Mouse (Mus musculus): ENCODE measurements around the gene Gm42669. TPM values are rescaled to one million over a fixed set of nuclear protein-coding genes. Genes with fewer than 3 reads are reported as not detected.

Gm42669 gene
- total RNA-seq, 1 experiment from 2014 or later: 0.50 TPM

DNA sequence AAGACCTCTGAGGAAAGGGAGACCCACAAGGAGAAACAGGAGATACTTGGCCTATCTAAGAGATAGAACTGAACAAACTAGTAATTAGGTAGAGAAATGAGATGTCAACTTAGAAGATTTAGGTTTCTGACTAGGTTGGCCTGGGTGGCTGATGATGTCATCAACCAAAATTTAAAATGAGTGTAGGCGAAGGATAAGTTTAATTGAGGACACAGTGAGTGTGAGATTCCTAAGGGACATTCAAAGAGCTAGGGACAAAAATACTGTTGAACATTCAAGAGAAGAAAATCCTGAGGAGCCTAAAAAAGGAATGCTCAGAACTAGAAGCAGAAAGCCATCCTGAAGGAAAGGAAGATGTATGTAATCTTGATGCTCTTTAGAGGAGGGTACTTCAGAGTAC, 8.7 kb downstream of the Gm42669 start:
- no peak for ATAC-seq (replicated peaks; ENCODE audit: low read depth, poor library complexity, severe bottlenecking)

DNA sequence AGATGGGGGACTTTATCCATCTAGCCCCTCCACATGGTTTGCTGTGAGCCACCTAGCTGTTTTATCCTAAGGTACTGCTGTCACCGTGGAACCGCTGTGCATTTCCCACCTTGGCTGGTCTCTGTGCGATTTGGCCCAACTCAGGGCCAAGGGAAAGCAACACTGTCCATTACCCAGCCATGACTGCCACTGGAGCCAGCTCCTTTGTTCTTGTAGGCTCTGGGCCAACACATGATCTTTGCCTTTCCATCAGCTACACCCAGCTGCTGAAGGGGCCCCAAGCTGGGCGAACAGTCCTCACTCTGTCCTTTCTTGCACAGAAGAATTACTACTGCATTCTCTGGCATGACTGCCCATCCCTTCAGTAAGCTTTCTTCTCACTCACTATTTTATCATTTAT, 11.2 kb downstream of the Gm42669 start:
- ATAC-seq (replicated peaks; ENCODE audit: low read depth, poor library complexity, severe bottlenecking): no peak

DNA sequence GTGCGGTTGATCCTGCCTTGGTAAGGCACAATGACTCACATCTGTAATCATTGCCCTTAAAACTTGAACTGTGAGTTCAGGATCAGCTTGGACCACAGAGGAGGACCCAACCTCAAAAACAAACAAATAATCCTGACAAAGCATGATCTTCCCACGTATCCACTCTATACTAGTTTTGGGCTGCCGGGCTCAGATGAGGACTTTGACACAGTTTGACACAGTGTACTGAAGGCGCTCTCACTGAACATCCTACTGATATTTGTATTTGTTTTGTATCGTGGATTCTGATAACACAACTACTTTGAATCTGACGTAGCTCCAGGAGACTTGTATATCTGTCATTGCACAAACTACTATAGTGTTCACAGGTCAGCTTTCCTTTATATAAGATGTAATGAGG, 14.0 kb downstream of the Gm42669 start:
- ATAC-seq (replicated peaks; ENCODE audit: low read depth, poor library complexity, severe bottlenecking): no peak

DNA sequence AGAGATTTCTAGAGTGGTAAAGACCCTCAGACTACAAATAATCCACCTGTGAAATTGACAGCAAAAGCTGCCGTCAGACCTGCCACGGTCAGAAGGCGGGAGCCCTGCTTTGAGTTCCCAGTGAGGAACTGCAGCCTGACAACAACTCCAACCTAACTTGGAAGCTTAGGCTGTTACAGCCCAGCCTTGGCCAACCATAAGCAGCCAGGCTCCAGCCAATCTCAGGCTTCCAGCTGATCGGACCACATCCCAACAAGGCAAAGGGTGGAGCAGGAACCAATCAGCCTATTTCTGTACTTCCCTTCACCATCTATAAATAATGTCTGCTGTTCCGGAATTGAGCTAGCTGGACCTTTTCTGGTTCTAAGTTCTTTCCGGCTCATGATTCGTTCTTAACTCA, 14.5 kb downstream of the Gm42669 start:
- ATAC-seq (replicated peaks; ENCODE audit: low read depth, poor library complexity, severe bottlenecking): peak; percentile 82

DNA sequence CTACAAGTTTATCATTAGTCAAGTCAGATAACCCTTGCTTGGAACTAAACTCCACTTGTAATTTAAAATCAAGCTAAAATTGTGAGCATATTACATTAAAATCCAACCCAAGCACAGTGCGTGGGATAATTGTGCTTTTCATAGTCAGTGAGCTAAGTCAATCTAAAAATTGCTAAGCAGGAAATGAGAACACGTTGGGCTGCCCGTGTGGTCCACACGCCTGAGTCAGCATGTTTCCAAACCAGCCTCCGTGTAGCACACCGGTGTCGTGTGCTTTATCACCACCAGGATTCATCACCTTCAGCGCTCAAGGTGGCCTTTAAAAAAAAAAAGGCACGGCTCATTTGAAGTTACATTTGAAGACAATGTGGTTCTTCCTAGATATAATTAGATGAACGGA, 16.9 kb downstream of the Gm42669 start:
- peak; percentile 70 for ATAC-seq (replicated peaks; ENCODE audit: low read depth, poor library complexity, severe bottlenecking)

DNA sequence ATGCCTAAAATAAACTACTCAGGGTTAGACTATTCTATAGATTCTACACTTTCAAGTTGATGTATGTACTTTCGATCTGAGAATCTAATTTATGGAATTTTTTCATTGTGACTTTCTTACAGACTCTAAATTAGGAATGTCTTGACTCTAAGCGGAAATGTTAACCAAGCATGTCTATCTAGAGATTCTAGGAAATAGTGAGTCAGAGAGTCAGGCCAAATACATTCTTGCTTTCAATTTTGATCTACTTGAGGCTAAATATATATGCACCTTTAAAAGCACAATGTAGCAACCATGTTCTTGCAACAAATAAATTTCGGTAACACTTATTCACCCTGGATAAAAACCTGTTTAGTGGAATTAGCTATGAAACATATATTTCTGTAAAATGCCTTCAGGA, 21.4 kb downstream of the Gm42669 start:
- ATAC-seq (replicated peaks; ENCODE audit: low read depth, poor library complexity, severe bottlenecking): no peak

DNA sequence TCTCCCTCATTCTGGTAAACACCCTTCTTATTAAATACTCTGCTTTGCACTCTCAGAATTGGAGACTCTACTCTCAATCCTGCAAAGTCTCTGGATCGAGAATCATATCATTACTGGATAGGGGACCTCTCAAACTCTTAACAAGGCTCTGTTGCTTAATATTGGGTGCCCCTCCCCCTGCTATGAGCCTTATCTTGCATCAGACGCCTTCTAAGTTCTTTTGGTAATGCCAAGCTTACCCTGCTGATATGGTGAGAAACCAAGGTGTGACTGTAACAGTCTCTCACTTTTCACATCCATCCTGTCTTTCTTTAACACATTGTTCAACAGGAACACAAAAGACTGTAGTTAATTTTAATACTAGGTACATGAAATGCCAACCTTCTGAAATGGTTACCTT, 26.2 kb downstream of the Gm42669 start:
- ATAC-seq (replicated peaks; ENCODE audit: low read depth, poor library complexity, severe bottlenecking): no peak

DNA sequence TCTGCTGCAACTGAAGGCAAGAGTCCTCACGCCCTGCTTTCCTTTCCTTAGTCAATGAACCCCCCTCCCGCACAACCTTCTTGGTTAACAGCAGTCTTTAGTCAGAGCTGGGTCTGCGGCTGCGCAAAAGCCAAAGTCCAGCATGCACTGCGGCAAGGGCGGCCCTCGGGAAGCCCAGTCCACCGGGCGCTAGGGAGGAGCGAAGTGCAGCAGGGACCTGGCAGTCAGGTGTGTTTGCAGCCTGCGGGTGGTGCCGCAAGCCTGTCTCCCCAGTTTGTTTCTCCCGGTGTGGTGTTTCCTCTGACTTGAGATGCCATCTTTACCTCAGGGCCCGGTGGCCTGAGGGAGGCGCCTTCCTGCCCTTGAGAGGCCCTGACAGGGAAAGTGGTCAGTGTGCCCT, 27.2 kb downstream of the Gm42669 start, which contains the start of gene 1700028K03Rik:
Gene 1700028K03Rik, plus strand, starts transcription at position 129 of the 400 bp plus-strand sequence.
- no peak for ATAC-seq (replicated peaks; ENCODE audit: low read depth, poor library complexity, severe bottlenecking)

DNA sequence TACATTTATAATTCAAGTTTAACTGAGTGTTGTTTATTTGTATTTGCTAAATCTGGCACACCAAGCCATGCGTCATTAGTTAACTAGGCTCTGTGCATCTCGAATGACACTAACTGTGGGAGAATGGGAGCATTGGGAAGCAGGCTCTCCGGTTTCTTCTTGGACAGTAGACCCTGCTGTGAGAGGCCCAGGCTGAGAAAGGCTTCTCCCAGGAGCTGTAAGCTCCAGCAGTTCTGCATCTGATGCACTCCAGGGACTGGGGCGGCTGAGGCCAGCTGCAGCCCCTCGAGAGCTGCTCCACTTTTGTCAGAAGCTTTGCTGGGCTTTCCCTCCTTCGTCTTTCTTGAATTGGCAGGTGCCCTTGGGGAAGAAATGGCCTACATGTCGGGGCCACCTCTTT, 34.3 kb downstream of the Gm42669 start:
- no peak for ATAC-seq (replicated peaks; ENCODE audit: low read depth, poor library complexity, severe bottlenecking)

DNA sequence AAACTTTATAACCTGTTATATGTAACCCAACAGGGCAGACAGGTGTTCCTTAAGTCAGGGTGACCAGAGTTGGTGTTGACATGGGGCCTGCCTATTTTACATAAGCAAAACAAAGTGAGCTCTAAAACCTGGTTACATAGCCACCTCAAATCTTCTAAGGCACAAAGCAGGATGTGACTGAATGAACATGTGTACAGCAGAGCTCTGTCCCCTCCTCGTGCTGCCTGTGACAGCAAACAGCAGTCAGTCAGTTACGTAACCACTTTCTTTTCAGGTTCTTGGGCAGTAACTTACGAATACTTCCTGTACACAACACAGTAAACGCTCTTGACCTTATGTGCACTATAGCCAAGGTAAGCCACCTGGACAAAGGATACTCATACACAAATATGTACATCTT, 38.5 kb downstream of the Gm42669 start:
- ATAC-seq (replicated peaks; ENCODE audit: low read depth, poor library complexity, severe bottlenecking): 0 out of 2 replicates have a peak, but pooled peaks have one; percentile 54

DNA sequence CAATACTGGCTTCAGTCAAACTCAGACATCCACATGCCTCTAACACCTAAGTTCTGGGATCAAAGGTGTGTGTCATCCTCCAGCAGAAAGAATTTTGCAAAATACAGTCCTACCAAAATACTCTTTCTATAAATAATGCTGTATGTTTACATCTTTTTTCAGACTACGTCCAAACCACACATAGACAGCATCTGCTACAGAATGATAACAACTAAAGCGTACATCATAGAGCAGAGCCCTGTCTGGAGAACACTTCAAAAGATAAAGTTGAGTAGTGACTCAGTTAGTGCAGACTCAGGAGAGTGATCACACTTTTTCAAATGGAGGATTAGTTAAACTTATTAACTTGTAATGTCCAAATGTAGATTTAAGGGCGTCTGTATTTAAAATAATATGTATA, 40.5 kb downstream of the Gm42669 start:
- ATAC-seq (replicated peaks; ENCODE audit: low read depth, poor library complexity, severe bottlenecking): no peak

DNA sequence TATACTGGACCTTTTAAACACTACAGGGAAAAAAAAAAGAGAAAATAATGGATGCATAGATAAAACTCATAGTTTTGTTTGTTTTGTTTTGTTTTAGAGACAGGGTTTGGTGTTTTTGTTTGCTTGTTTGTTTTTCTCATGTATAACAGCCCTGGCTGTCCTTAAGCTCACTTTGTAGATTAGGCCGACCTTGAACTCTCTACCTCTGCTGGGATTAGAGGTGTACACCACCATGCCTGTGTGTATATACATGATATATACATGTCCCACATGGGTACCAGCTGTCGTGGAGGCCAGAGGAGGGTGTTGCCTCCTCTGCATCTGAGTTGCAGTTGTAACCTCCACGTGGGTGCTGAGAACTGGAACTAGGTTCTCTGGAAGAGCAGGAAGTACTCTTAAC, 41.0 kb downstream of the Gm42669 start:
- ATAC-seq (replicated peaks; ENCODE audit: low read depth, poor library complexity, severe bottlenecking): no peak

DNA sequence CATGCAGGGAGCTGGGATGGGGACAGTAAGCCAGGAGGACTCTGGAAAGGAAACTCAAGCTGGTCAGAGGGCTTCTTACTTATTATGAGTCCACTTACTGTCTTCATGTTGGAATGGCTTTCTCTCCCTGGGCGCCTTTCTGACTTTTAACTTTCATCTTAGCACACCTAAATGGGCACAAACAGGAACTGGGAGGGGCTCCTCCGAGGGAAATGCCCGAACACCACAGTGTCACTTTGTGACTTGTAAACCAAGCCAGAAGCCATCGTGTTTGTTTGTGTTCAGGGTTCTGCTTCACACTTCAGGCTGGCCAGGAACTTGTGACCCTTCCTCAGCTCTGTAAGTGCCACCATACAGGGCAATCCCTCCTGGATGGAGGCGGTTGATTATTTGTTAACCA, 46.9 kb downstream of the Gm42669 start:
- no peak for ATAC-seq (replicated peaks; ENCODE audit: low read depth, poor library complexity, severe bottlenecking)

DNA sequence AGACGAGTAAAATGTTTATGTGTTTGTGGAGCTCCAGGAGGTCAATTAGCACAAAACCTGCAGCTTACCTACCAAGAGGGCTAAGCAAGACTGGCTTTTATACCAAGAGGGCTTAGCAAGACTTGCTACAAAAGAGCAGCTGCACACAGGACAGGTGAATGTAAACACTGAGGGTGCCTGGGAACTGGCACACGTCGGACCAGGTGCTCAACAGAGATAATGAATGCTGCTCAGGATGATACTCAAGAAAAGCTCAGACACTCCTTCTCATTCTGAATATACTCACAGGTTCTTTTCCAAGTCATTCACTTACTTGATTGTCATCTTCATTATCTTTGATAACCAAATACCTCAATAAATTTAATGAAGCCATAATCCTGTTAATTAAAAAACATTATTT, 49.5 kb downstream of the Gm42669 start:
- no peak for ATAC-seq (replicated peaks; ENCODE audit: low read depth, poor library complexity, severe bottlenecking)

DNA sequence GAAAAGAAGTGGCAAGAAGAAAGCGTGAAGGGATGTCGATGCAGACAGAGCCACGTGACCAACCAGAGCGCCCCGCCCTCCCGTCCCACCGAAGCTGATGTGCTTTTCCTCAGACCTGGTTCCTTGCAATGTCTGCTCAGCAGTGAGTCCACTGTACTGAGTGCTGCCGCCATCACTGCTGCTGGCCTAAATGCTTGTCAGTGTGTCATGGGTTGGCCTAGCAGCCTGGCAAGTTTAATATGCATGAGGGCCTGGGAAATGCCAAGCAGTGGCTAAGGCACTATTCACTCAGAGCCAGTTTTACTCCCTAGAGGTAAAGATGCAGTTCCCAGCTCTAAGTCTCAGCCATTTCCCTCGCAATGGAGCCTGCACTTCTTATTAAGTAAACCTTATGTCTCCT, 61.7 kb downstream of the Gm42669 start:
- no peak for ATAC-seq (replicated peaks; ENCODE audit: low read depth, poor library complexity, severe bottlenecking)

DNA sequence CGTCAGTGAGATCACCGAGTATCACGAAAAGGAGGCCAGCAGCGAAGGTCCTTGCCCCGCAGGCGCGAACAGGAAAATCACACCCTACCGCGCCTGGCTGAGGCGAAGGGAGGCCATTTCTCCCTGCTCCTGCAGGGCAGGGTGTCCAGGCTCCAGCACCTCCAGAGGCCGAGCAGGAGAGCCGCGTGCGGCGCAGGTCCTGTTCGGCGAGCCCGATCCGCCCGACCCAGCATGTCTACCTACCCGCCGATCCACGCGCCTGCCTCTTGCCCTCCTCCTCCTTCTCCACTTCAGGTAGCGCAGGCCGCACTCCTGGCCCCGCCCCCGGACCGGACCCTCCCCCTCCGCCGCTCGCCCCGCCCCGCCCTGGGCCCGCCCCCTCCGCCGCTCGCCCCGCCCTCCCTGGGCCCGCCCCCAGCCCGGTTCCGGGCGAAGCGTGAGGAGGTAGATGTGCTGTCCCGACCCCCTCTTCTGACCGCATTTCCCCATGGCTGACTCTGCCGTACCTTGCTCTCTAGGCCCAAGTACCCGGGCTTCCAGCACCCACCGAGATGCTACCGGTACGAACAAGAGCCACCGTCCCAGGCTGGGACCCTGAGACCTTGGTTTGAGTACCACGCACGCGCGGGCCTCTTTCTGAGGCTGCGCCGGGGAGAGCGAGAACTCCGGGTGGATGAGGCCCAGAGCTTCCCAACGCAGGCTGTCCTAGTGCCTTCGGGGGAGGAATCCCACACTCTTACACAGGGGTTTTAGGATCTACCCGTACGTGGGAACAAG, 90.1 kb downstream of the Gm42669 start, which contains the start of the genes Rpap2 and Glmn:
Gene Rpap2, plus strand, starts transcription at position 73 of the 777 bp plus-strand sequence.
Gene Glmn, minus strand, starts transcription at position 588 of the 777 bp plus-strand sequence.
- peak; percentile 87 for ATAC-seq (replicated peaks; ENCODE audit: low read depth, poor library complexity, severe bottlenecking)

DNA sequence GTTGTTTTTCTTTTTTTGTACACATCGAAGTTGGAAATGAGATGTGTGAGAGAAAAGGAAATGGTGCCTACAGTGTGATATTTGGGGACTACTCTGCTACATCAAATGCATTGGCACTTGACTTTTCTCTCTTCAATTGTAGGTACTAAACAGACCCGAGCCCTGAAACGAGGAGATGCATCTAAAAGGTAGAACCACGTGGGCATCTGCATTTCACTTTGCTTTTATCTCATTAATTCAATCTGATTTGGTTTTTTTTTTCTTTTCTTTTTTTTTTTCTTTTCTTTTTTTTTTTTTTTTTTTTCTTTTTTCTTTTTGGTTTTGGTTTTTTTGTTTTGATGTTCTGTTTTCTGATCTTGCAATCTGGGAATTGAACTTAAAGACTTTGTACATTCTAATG, 91.0 kb downstream of the Gm42669 start:
- no peak for ATAC-seq (replicated peaks; ENCODE audit: low read depth, poor library complexity, severe bottlenecking)

DNA sequence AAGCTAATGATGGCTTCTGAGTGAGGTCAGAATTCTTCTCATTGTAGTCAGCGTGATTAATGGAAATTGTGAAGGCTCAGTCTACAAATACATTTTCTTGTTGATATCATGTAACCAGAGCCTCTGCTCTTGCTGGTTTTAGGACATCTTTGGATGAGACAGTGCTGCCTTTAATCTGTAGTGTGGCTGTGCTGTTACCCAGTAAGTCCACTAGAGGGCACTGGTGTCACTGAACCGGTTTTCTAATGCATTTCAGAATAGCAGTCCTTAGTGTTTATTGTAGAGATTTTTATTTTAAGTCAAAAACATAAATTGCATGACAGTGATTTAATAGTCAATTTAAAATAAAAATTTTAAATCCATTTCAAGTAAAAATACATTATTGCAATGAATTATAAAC, 103.8 kb downstream of the Gm42669 start:
- ATAC-seq (replicated peaks; ENCODE audit: low read depth, poor library complexity, severe bottlenecking): peak; percentile 93

DNA sequence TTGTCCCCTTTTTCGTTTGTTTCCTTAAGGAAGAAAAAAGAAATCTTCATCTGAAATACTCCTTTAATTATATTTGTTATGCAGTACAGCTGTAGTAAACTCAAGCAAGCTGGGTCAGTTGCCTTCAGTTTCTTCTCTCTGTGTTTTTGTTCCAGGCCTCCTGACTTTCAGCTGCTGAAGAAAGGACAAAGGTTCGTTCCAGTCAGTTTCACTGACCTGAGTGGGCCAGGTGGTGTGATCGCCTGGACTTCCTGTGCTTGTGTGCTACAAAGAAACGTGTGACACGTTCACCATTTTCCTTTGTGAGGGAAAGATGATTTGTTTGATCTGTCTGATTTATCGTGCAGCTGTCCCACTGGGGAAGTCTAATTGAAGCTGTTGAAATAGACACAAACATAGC, 110.6 kb downstream of the Gm42669 start:
- ATAC-seq (replicated peaks; ENCODE audit: low read depth, poor library complexity, severe bottlenecking): no peak

DNA sequence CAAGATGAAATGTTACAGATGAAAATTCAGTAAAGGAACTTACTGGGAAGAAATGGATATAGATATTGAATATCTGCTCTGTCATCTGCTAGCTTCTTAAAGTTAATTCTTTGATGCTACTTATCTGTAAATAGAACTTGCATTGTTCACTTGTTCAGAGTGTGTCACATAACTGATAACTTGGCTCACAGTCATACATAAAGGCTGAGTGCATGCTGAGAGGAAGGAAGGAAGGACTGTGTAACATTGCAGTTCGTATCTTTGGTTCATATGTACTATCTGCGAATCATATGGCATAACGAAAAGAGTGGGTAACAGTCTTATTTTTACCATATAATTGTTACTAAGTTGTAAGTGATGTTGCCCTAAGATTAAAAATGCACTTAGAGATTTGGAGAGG, 113.9 kb downstream of the Gm42669 start:
- ATAC-seq (replicated peaks; ENCODE audit: low read depth, poor library complexity, severe bottlenecking): no peak

Data from common myeloid progenitor, adult 5-6 weeks (primary cell).